Mouse (Mus musculus): ENCODE measurements at regions not wholly inside any gene's neighbourhood (a gene's known extent, or its start where the extent isn't known, plus 50 kb on each side); places are given as distances from the start of the nearest gene placed in this dataset.
"Not testable (repeated sequence)": the region's sequence is repeated elsewhere in the genome, so short reads cannot be mapped to it uniquely, and the experiment has no call there.

- DNase-seq (ENCODE audit: extremely low spot score), result peak; percentile 14
These were observed 275.4 kb downstream of the Cetn3 start for GRCm38 (mm10) chr13:82058131-82058731.

GRCm38 (mm10) chr13:82058872-82059271, 276.0 kb downstream of the Cetn3 start:
- DNase-seq (ENCODE audit: extremely low spot score), result no peak

GRCm38 (mm10) chr13:82059498-82059897, 276.6 kb downstream of the Cetn3 start:
- no peak for DNase-seq (ENCODE audit: extremely low spot score)

DNA sequence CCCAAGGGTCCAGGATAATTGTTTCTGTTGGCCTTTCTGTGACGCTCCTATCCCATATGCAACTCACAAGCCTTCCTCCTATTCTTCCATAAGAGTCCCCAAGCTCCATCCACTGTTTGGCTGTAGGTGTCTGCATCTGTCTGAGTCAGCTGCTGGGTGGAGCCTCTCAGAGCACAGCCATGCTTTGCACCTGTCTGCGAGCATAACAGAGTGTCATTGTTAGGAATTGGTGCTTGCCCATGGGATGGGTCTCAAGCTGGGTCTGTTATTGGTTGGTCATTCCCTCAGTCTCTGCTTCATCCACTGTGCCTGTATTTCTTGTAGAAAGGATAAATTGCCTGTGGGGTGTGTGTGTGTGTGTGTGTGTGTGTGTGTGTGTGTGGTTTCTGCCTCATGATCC, 281.0 kb downstream of the Cetn3 start:
- DNase-seq (ENCODE audit: extremely low spot score), result not testable (repeated sequence)

GRCm38 (mm10) chr13:82066174-82066573, 283.3 kb downstream of the Cetn3 start:
- DNase-seq (ENCODE audit: extremely low spot score), result no peak

DNA sequence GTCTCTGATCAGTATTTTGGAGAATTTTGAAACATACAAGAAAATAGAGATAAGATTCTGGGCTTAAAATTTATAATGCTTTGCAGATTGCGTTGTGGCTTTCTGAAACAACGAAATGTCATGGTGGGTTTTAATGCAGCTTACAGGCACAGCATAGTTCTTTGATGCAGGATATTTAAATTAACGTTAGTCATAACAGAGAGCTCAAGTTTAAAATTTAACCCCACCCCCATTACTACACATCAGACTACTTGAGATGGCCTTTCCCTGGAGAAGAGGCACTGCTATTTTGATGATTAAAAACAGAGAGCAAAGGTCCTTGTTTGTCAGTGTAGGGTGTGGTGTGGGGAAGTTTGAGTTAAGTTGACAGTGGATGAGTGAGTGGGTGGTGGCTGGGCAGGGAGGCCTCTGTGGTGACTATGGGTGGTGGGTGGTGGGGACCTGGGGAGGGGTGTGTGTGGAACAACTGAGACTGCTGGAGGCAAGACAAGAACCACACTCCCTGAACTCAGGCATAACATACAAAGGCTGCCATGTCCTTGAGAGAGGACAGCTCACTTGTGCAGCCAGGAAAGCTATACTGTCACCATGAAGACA, 283.9 kb downstream of the Cetn3 start:
- DNase-seq (ENCODE audit: extremely low spot score), result no peak

DNA sequence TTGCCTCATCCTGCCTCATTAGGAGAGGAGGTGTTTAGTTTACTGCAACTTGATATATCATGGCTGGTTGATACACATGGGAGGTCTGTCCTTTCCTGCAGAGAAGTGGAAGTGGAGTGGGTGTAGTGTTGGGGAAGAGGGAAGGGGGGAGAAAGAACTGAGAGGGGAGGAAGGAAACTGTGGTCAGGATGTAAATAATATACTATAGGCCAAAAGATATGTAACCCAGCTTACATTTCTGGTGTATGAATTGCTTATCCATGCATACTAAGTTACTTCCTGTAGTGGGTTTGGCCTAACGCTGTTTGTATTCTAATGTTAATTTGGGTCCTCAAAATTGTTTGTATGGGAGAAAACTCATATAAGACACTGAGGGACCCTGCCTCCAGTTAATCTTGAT, 289.6 kb downstream of the Cetn3 start:
- no peak for DNase-seq (ENCODE audit: extremely low spot score)

DNA sequence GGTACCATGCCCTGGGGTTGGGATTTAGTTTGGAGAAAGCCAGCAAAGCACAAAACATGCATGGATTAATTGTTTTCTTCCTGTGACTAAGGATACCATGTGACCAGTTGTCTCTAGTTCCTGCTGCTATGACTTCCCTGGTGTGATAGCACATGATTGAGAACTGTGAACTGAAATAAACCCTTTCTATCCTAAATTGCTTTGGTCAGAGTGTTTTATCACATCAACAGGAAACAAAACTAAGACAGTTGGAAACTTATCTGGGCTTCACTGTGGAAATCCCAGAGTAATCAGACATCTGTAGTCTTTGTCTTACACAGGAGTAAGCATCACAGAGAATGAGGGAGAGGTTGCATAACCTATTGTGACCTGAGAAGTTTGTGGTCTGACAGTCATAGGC, 290.5 kb downstream of the Cetn3 start:
- no peak for DNase-seq (ENCODE audit: extremely low spot score)

GRCm38 (mm10) chr13:82081375-82081774, 298.5 kb downstream of the Cetn3 start:
- no peak for DNase-seq (ENCODE audit: extremely low spot score)

DNA sequence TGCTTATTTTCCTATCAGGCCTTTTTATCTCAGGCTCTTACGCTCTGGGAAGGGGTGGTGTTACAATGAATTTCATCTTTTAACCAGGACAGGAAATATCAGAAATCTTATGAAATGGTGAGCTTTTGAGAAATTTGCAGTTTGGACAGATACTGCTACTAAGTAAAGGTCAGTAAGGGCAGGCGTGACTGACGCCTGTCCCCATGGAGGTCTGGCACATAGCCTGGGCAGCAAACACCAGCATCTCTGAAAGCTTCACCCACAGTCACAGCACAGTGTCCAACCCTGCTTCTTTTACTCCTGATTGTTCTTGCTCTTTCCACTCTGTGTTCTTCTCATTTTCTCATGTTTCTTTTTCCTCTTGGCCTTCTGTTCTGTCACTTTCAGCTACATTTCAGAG, 304.8 kb downstream of the Cetn3 start:
- no peak for DNase-seq (ENCODE audit: extremely low spot score)

DNA sequence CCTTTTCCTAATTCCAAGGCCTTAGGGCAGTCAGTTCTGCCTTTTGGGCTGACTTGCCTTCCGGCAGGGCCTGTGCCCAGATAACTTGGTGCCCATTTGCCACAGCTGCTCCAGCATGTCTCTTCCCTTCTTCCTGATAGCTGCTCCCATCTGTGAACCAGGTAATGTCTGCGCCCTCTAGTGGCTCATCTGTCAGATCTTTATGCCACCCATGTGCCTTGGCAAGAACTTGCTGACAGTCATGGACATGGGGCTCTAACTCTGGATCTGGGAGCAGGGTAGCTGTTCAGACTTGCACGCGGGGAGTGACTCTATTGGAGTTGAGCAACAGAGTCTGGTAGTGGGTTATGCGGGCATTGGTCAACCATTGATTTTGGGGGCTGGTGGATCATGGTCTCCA, 309.3 kb downstream of the Cetn3 start:
- peak; percentile 12 for DNase-seq (ENCODE audit: extremely low spot score)

GRCm38 (mm10) chr13:82106032-82106431, 323.2 kb downstream of the Cetn3 start:
- no peak for DNase-seq (ENCODE audit: extremely low spot score)

- no peak for DNase-seq (ENCODE audit: extremely low spot score)
These were observed 347.2 kb downstream of the Cetn3 start for GRCm38 (mm10) chr13:82129777-82130735.

Measured in embryo, embryonic 9.5 days (tissue).